Mouse (Mus musculus) hindbrain, postnatal 0 days (tissue): ENCODE data around the gene Uvrag. TPM values are rescaled to one million over a fixed set of nuclear protein-coding genes. Genes with fewer than 3 reads are reported as not detected.

Experiments used
- ATAC-seq: fragments of 200-750 bp; cut with Nextera tagmentation; 2 replicates; pipeline ENCODE4 v1.8.0; 2017; ENCODE audit warnings: mild to moderate bottlenecking, moderate TSS enrichment, moderate library complexity
- DNase-seq: peaks from one replicate; pipeline ENCODE4 v3.0.0-alpha.2; 2015; ENCODE audit warnings: low spot score
- H3K27ac ChIP-seq: fragments of 300-500 bp; sonication (generic); 2 replicates; pipeline ENCODE4 v1.5.1; 2014; ENCODE audit warnings: mild to moderate bottlenecking
- H3K27me3 ChIP-seq: fragments of 300-500 bp; sonication (generic); 2 replicates; pipeline ENCODE4 v1.6.1; 2014; ENCODE audit warnings: low read length, mixed read lengths; ENCODE audit not compliant: insufficient read depth
- H3K36me3 ChIP-seq: fragments of 300-500 bp; sonication (generic); 2 replicates; pipeline ENCODE4 v1.6.1; 2014; ENCODE audit warnings: low read length, mixed read lengths; ENCODE audit not compliant: insufficient read depth
- H3K4me1 ChIP-seq: fragments of 300-500 bp; sonication (generic); 2 replicates; pipeline ENCODE4 v1.6.1; 2014; ENCODE audit warnings: antibody characterized with exemption, low read length, mixed read lengths; ENCODE audit not compliant: insufficient read depth
- H3K4me2 ChIP-seq: fragments of 300-500 bp; sonication (generic); 2 replicates; pipeline ENCODE4 v1.6.1; 2014; ENCODE audit warnings: low read depth, mild to moderate bottlenecking, low read length, moderate library complexity, mixed read lengths
- H3K4me3 ChIP-seq: fragments of 300-500 bp; sonication (generic); 2 replicates; pipeline ENCODE4 v1.5.1; 2014; ENCODE audit warnings: low read length
- H3K9ac ChIP-seq: fragments of 300-500 bp; sonication (generic); replicated peaks from 2 replicates; pipeline ENCODE4 v1.6.1; 2014; ENCODE audit warnings: mild to moderate bottlenecking, low read length, moderate library complexity, mixed read lengths
- H3K9me3 ChIP-seq: fragments of 300-500 bp; sonication (generic); 2 replicates; pipeline ENCODE4 v1.6.1; 2016; ENCODE audit warnings: low read length, mixed read lengths
- CTCF ChIP-seq: IDR thresholded peaks from 2 replicates; pipeline ENCODE4 v1.5.1; 2016; ENCODE audit warnings: antibody characterized with exemption, control low read depth, low read depth
- WGBS: fragments of 180-500 bp; shearing (Covaris S2); extraction: QIAGEN DNeasy Blood & Tissue Kit; methylation state at CpG from one replicate; pipeline ENCODE4 v1.1.7; 2014; 5-methylcytosine and 5-hydroxymethylcytosine counted together
- polyA plus RNA-seq: library from polyadenylated mRNA; unstranded; fragments of >200 nt; fragmentation: Nextera tagmentation; extraction: Ambion mirVana; gene quantifications from 2 replicates; pipeline ENCODE4 v1.2.1, GENCODE M21; 2015
- total RNA-seq: library from RNA; depleted of rRNA; stranded (reverse); fragments of >200 nt; gene quantifications from 2 replicates; pipeline ENCODE4 v1.2.3, GENCODE M21; 2014

Uvrag gene
- total and polyA plus RNA-seq, 2 experiments from 2014 or later = 16.5 to 36.7 TPM

GRCm38 (mm10) chr7:98861002-98861401, 279.9 kb downstream of the Uvrag start:
- Histone ChIP-seq H3K9me3 (no peaks in the 10 kb centered on the region), H3K4me2 (no peak overlapping the region), H3K4me1 (no peaks in the 10 kb centered on the region; the same call in 1 of the 2 replicates), H3K9ac (no peak overlapping the region), H3K4me3 (no peak overlapping the region), H3K27me3 (no peaks in the 10 kb centered on the region), H3K36me3 (no peaks in the 10 kb centered on the region), H3K27ac (no peak overlapping the region)
- DNase-seq (no peak), ATAC-seq (no peak)
- WGBS = 47% methylated on average over 2 of the region's 2 CpGs
- TF ChIP-seq CTCF = no peak

DNA sequence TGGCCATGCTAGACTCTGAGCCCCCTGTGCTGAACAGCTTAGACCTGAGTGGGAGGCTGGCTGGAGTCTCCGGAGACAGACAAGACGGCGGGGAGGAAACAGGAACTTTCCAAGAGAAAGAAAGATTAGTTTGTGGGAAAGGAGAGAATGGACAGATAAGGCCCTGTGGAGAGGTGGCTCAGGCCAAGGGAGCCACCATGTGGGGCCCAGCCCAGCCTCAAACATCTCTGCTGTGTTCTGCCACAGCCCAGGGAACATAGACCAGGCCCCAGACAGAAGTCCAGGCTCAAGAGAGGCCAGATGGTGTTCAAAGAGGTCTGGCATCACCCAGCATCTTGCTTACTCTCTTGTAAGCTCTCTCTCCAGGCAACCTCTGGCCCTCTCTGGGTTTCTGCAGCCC, 283.8 kb downstream of the Uvrag start:
- no peak overlapping the region for H3K4me3 ChIP-seq
- WGBS = 69% methylated on average over 3 of the region's 3 CpGs
- ATAC-seq = 0 out of 2 replicates have a peak, but pooled peaks have one; percentile 19
- H3K4me1 ChIP-seq = no peaks in the 10 kb centered on the region; the same call in 1 of the 2 replicates
- no peak overlapping the region for H3K9ac ChIP-seq
- no peak for TF ChIP-seq CTCF
- no peaks in the 10 kb centered on the region for H3K27me3 ChIP-seq
- no peak overlapping the region for H3K27ac ChIP-seq
- H3K4me2 ChIP-seq = no peak overlapping the region
- no peak for DNase-seq
- no peaks in the 10 kb centered on the region for H3K9me3 ChIP-seq
- no peaks in the 10 kb centered on the region for H3K36me3 ChIP-seq

DNA sequence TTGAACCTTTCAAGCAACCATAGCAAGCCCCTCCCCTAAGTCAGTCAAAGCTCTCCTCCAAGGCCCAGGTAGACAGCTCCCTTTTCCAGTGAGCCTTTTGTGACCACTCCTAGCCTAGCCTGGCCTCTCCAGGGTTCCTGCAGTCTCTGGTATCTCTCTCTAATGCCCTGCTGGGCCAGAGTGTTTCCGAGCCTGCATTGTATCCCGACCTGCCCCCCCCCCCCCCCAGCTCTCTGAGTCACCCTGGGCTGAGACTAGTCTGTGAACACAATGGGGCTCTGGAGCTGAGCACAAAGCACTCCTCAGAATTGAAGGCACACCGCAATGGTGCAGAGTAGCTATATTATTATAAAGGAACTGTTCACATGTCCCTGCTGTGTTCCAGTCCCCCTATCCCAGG, 284.8 kb downstream of the Uvrag start:
- Histone ChIP-seq H3K9ac (no peak overlapping the region), H3K36me3 (no peaks in the 10 kb centered on the region), H3K4me2 (no peak overlapping the region), H3K27ac (no peak overlapping the region), H3K4me1 (no peaks in the 10 kb centered on the region; the same call in 1 of the 2 replicates), H3K4me3 (no peak overlapping the region), H3K27me3 (no peaks in the 10 kb centered on the region), H3K9me3 (no peaks in the 10 kb centered on the region)
- no peak for TF ChIP-seq CTCF
- 31% methylated on average over 3 of the region's 3 CpGs for WGBS
- ATAC-seq = no peak
- DNase-seq = no peak

GRCm38 (mm10) chr7:98855388-98855787, 285.6 kb downstream of the Uvrag start:
- Histone ChIP-seq H3K27me3 (no peaks in the 10 kb centered on the region), H3K9me3 (no peaks in the 10 kb centered on the region), H3K9ac (no peak overlapping the region), H3K4me2 (no peak overlapping the region), H3K4me1 (no peaks in the 10 kb centered on the region; the same call in 1 of the 2 replicates), H3K36me3 (no peaks in the 10 kb centered on the region), H3K27ac (no peak overlapping the region), H3K4me3 (no peak overlapping the region)
- no peak for TF ChIP-seq CTCF
- 76% methylated on average over 2 of the region's 2 CpGs for WGBS
- DNase-seq (no peak), ATAC-seq (no peak)

DNA sequence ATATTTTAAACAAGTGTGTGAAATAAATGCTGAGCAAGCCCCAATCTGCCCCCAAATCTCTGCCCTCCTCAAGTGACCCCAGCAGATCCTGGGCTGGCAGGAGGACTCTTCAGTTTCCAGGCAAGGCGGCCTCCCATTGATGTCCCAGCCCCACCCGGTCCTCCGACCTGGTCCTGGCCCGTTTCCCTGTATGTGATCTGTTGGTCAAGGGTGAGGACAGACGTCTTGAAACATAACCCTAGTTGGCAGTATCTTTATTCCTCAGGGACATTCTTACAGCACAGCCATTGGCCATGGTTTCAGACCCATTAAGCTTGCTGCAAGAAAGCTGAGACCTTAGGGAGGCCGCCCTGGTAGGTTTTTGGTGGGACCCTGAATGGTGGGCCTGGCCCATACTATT, 287.1 kb downstream of the Uvrag start:
- Histone ChIP-seq H3K27ac (no peak overlapping the region), H3K4me1 (no peaks in the 10 kb centered on the region; the same call in 1 of the 2 replicates), H3K4me2 (no peak overlapping the region), H3K4me3 (no peak overlapping the region), H3K36me3 (no peaks in the 10 kb centered on the region), H3K9ac (no peak overlapping the region), H3K9me3 (no peaks in the 10 kb centered on the region), H3K27me3 (no peaks in the 10 kb centered on the region)
- TF ChIP-seq CTCF = no peak
- WGBS = 85% methylated on average over 6 of the region's 6 CpGs
- DNase-seq = no peak
- no peak for ATAC-seq

DNA sequence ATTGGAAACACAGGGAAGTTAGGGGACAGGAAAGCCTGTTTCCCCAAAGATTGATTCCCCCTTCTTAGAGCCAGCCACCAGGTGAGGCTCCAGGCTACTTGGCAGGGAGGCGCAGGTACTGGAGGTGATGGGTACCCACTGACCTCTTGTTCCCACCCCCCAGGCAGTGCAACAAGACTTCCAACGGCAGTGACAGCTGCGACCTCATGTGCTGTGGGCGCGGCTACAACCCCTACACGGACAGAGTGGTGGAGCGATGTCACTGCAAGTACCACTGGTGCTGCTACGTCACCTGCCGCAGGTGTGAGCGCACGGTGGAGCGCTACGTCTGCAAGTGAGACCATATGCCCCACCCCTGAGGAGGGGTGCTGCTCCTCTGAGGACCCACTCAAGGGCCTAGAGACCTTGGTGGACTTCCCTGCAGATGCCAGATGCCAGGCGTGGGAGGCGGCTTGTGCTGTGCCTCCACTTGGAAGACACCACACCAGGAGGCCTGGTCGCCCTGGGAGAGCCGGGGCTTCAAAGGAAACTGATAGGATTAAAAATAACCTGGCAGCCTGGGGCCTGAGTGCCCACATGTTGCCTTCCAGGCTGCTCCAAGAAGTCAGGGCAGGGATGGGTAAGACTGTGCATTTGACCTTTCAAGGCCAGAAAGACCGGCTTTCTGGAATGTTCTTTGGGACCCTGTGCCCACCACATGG, 287.8 kb downstream of the Uvrag start:
- no peaks in the 10 kb centered on the region for H3K36me3 ChIP-seq
- no peak overlapping the region for H3K4me3 ChIP-seq
- no peak overlapping the region for H3K9ac ChIP-seq
- DNase-seq = no peak
- no peak overlapping the region for H3K27ac ChIP-seq
- H3K9me3 ChIP-seq = no peaks in the 10 kb centered on the region
- TF ChIP-seq CTCF = no peak
- ATAC-seq = no peak
- H3K4me2 ChIP-seq = no peak overlapping the region
- no peaks in the 10 kb centered on the region for H3K27me3 ChIP-seq
- WGBS = 82% methylated on average over 18 of the region's 18 CpGs
- no peaks in the 10 kb centered on the region; the same call in 1 of the 2 replicates for H3K4me1 ChIP-seq

GRCm38 (mm10) chr7:98851220-98851619, 289.7 kb downstream of the Uvrag start:
- no peaks in the 10 kb centered on the region for H3K9me3 ChIP-seq
- H3K36me3 ChIP-seq = no peaks in the 10 kb centered on the region
- no peak overlapping the region for H3K27ac ChIP-seq
- WGBS = 31% methylated on average over 9 of the region's 9 CpGs
- no peak overlapping the region for H3K4me2 ChIP-seq
- H3K4me3 ChIP-seq = no peak overlapping the region
- no peak for TF ChIP-seq CTCF
- no peaks in the 10 kb centered on the region for H3K4me1 ChIP-seq
- no peaks in the 10 kb centered on the region for H3K27me3 ChIP-seq
- H3K9ac ChIP-seq = no peak overlapping the region
- no peak for DNase-seq
- no peak for ATAC-seq
